Mouse (Mus musculus): ENCODE data around the gene Herc4. TPM values are rescaled to one million over a fixed set of nuclear protein-coding genes. Genes with fewer than 3 reads are reported as not detected.
"Not testable (repeated sequence)": the region's sequence is repeated elsewhere in the genome, so short reads cannot be mapped to it uniquely, and the experiment has no call there.

The Herc4 gene
- total RNA-seq, 2 experiments from 2014 or later, result 43.1 to 49.0 TPM

GRCm38 (mm10) chr10:63338914-63339643 lies 95.5 kb downstream of the Herc4 start:
- peak; percentile 80 to 87 for DNase-seq (ENCODE audit: low spot score in 2 of 2)
- intact Hi-C loops (cut with DNase I), result loop anchor here (5.0 kb wide), 1 partner anchor 43 kb away; the partner anchor contains the start of genes Dnajc12 and Sirt1

- intact Hi-C loops (cut with DNase I), result no loop called here
- no peak for DNase-seq (ENCODE audit: low spot score in 2 of 2)
These were observed 97.7 kb downstream of the Herc4 start for GRCm38 (mm10) chr10:63341351-63341750.

DNA sequence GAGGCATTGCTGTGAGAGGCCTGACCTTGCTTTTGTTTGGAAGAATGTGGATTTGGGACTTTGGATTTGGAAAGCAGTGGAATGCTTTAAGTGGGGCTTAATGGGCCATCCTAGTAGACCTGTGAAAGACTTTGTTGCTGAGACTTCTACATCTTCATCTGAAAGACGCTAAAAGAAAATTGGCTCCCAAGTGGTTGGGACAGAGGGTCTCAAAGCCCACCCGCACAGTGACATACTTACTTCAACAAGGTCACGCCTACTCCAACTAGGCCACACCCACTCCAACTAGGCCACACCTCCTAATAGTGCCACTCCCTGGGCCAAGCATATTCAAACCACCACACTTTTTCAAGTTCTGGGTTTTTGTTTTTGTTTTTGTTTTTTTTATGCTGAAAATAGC lies 101.1 kb downstream of the Herc4 start:
- intact Hi-C loops (cut with DNase I), result no loop called here
- DNase-seq (ENCODE audit: low spot score in 2 of 2), result no peak

DNA sequence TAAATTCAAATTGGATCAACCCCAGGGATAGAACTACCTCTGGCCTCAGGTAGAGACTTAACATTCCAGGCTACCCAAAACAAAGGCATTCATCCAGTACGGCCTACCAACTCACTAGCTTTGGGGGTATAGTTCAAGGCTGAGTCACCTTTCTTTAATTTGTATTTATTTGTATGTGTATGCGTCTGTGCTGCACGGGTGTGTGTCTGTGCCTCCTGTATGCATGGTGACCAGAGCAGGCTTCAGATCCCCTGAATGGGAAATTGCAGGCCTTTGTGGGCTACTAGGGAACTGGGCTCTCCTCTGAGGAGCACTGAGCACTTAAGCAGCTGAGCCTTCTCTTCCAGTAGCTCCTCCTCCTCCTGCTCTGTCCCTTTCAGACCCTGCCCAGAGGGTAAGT lies 104.7 kb downstream of the Herc4 start:
- intact Hi-C loops (cut with DNase I), result no loop called here

GRCm38 (mm10) chr10:63350666-63351065 lies 107.1 kb downstream of the Herc4 start:
- no peak for DNase-seq (ENCODE audit: low spot score in 2 of 2)
- intact Hi-C loops (cut with DNase I), result no loop called here

More for the DNA sequence above, 104.7 kb downstream of the Herc4 start:
- DNase-seq (ENCODE audit: low spot score in 2 of 2), result no peak

DNA sequence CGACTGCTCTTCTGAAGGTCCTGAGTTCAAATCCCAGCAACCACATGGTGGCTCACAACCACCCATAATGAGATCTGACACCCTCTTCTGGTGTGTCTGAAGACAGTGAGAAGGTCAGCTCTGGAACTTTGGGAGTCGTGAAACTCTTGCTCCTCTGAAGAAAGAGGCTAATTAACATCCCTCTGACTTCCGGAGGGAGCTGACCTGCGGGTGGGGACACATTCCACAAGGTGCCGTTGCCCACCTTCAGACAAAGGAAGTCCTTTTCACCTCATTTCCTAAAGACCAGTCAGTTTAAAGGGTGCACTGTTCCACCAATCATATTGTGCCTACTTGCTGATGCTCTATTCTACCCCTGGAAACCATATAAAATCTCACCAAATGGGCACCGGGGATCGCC lies 107.5 kb downstream of the Herc4 start:
- DNase-seq (ENCODE audit: low spot score in 2 of 2); intact Hi-C loops (cut with DNase I): not testable (repeated sequence)

DNA sequence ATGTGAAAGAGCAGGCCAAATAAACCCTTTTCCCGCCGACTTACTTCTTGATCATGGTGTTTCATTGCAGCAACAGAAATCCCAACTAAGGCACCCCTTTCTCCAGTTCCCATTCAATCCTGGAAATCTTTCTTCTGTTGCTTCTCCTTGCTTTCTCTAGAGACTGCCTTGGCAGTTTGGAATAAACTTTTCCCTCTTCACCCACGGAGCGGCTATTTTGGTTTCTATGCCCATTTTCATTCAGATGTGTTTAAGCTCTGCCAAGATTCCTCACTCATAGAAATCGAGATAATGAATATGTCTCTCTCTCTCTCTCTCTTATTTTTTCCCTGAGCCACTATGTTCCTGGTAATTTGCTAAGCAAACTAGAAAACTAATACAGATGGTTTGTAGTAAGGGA lies 108.5 kb downstream of the Herc4 start:
- intact Hi-C loops (cut with DNase I), result no loop called here
- DNase-seq (ENCODE audit: low spot score in 2 of 2), result peak; percentile 22 to 30

GRCm38 (mm10) chr10:63360502-63360901 lies 116.9 kb downstream of the Herc4 start:
- intact Hi-C loops (cut with DNase I), result no loop called here

GRCm38 (mm10) chr10:63365918-63366455 lies 122.4 kb downstream of the Herc4 start:
- intact Hi-C loops (cut with DNase I), result no loop called here
- DNase-seq (ENCODE audit: low spot score in 2 of 2), result no peak

More at GRCm38 (mm10) chr10:63360502-63360901, 116.9 kb downstream of the Herc4 start:
- DNase-seq (ENCODE audit: low spot score in 2 of 2), result no peak

- no peak for DNase-seq (ENCODE audit: low spot score in 2 of 2)
- intact Hi-C loops (cut with DNase I), result no loop called here
These were observed 123.8 kb downstream of the Herc4 start for GRCm38 (mm10) chr10:63367386-63367785.

Other genes with a start within 250 kb of the Herc4 start
- 10 to 100 TPM; 36.1 to 65.0 TPM for gene Hnrnph3, start 219.6 kb upstream of the Herc4 start, total RNA-seq (2021)
- 1 to 10 TPM; 1.7 TPM for gene Pbld2, start 219.5 kb upstream of the Herc4 start, total RNA-seq (2021)
- gene Pbld1, start 183.6 kb upstream of the Herc4 start, total RNA-seq (2021), result under 1 TPM; 0.35 to 0.41 TPM
- 1 to 10 TPM; 3.1 to 4.6 TPM for gene Atoh7, start 144.2 kb upstream of the Herc4 start, total RNA-seq (2021)
- 1 to 10 TPM; 2.9 to 5.0 TPM for gene Mypn, start 39.9 kb upstream of the Herc4 start, total RNA-seq (2021)
- 10 to 100 TPM; 12.4 to 16.1 TPM for gene Sirt1, start 137.9 kb downstream of the Herc4 start, total RNA-seq (2021)
- 10 to 100 TPM; 21.7 to 22.0 TPM for gene Dnajc12, start 138.6 kb downstream of the Herc4 start, total RNA-seq (2021)
- gene Gm7075, start 178.0 kb downstream of the Herc4 start, total RNA-seq (2021), result not detected
- gene Ctnna3, start 186.3 kb downstream of the Herc4 start, total RNA-seq (2021), result 1 to 10 TPM; 1.8 to 2.7 TPM